Mouse (Mus musculus) embryonic facial prominence, embryonic 11.5 days (tissue): ENCODE data around the gene Tead2. TPM values are rescaled to one million over a fixed set of nuclear protein-coding genes. Genes with fewer than 3 reads are reported as not detected.
A peak's percentile ranks its signal among the peaks of the same experiment; 100 is the strongest.
"Not testable (repeated sequence)": the region's sequence is repeated elsewhere in the genome, so short reads cannot be mapped to it uniquely, and the experiment has no call there.

Experiments used
- ATAC-seq: fragments of 200-750 bp; cut with Nextera tagmentation; replicated peaks from 2 replicates; pipeline ENCODE4 v1.8.0; 2017; ENCODE audit warnings: low read depth; ENCODE audit not compliant: insufficient number of reproducible peaks, low FRiP score, low TSS enrichment
- DNase-seq: peaks from one replicate; pipeline ENCODE4 v3.0.0-alpha.2; 2015; ENCODE audit warnings: low spot score
- H3K27ac ChIP-seq: fragments of 300-500 bp; sonication (generic); replicated peaks from 2 replicates; pipeline ENCODE4 v1.5.1; 2014; ENCODE audit warnings: mild to moderate bottlenecking, low read depth, low read length, control low read depth
- H3K27me3 ChIP-seq: fragments of 300-500 bp; sonication (generic); 2 replicates; pipeline ENCODE4 v1.6.1; 2014; ENCODE audit warnings: mild to moderate bottlenecking, low read length, moderate library complexity, mixed read lengths; ENCODE audit not compliant: control insufficient read depth, insufficient read depth
- H3K36me3 ChIP-seq: fragments of 300-500 bp; sonication (generic); replicated peaks from 2 replicates; pipeline ENCODE4 v1.6.1; 2014; ENCODE audit warnings: low read depth, mild to moderate bottlenecking, low read length, moderate library complexity, mixed read lengths; ENCODE audit not compliant: control insufficient read depth, insufficient read depth
- H3K4me1 ChIP-seq: fragments of 300-500 bp; sonication (generic); 2 replicates; pipeline ENCODE4 v1.6.1; 2014; ENCODE audit warnings: low read length, mixed read lengths; ENCODE audit not compliant: control insufficient read depth, insufficient read depth
- H3K4me2 ChIP-seq: fragments of 300-500 bp; sonication (generic); 2 replicates; pipeline ENCODE4 v1.6.1; 2014; ENCODE audit warnings: low read depth, mild to moderate bottlenecking, control low read depth, low read length, moderate library complexity
- H3K4me3 ChIP-seq: fragments of 300-500 bp; sonication (generic); 2 replicates; pipeline ENCODE4 v1.5.1; 2014; ENCODE audit warnings: low read depth, low read length, control low read depth
- H3K9ac ChIP-seq: fragments of 300-500 bp; sonication (generic); replicated peaks from 2 replicates; pipeline ENCODE4 v1.6.1; 2014; ENCODE audit warnings: mild to moderate bottlenecking, control low read depth, low read length
- H3K9me3 ChIP-seq: fragments of 300-500 bp; sonication (generic); replicated peaks from 2 replicates; pipeline ENCODE4 v1.6.1; 2016; ENCODE audit warnings: mild to moderate bottlenecking, low read length, inconsistent platforms, mixed read lengths; ENCODE audit not compliant: control insufficient read depth
- WGBS: fragments of 180-500 bp; shearing (Covaris S2); extraction: QIAGEN DNeasy Blood & Tissue Kit; methylation state at CpG from one replicate; pipeline ENCODE4 v1.1.7; 2014; 5-methylcytosine and 5-hydroxymethylcytosine counted together
- polyA plus RNA-seq: library from polyadenylated mRNA; unstranded; fragments of >200 nt; fragmentation: Nextera tagmentation; extraction: Ambion mirVana; gene quantifications from 2 replicates; pipeline ENCODE4 v1.2.1, GENCODE M21; 2014

Tead2 gene
- 276 and 285 TPM in 2 replicates for polyA plus RNA-seq

GRCm38 (mm10) chr7:45215673-45216441 lies at the start of gene Tead2:
Gene Tead2 (plus strand): TSS chr7:45215753.
- no peaks in the 10 kb centered on the region; the same call in 1 of the 2 replicates for H3K4me1 ChIP-seq
- WGBS: 1% methylated on average over 51 of the region's 55 CpGs

GRCm38 (mm10) chr7:45166950-45167401 lies 48.6 kb upstream of the Tead2 start:
- H3K9ac ChIP-seq: no peak overlapping the region
- no peak for ATAC-seq
- peaks cover 72% of the 10 kb centered on the region for H3K27me3 ChIP-seq
- H3K4me1 ChIP-seq: peaks cover 4% of the 10 kb centered on the region; the same call in 1 of the 2 replicates
- H3K4me3 ChIP-seq: no peak overlapping the region
- no peaks in the 10 kb centered on the region for H3K36me3 ChIP-seq
- H3K4me2 ChIP-seq: no peak overlapping the region
- DNase-seq: no peak
- H3K27ac ChIP-seq: no peak overlapping the region
- 39% methylated on average over 9 of the region's 10 CpGs for WGBS
- peaks cover 15% of the 10 kb centered on the region for H3K9me3 ChIP-seq

More at GRCm38 (mm10) chr7:45215673-45216441, at the start of gene Tead2:
- peak within 1 kb of the TSS; percentile 63 for H3K4me2 ChIP-seq
- peaks cover 9% of the 10 kb centered on the region for H3K27me3 ChIP-seq
- peak within 1 kb of the TSS; percentile 89 for H3K4me3 ChIP-seq
- H3K9me3 ChIP-seq: no peaks in the 10 kb centered on the region
- peak within 1 kb of the TSS; percentile 100 for H3K9ac ChIP-seq
- ATAC-seq (peak; percentile 57), DNase-seq (peak; percentile 85)
- peak within 1 kb of the TSS; percentile 95 for H3K27ac ChIP-seq
- peaks cover 14% of the 10 kb centered on the region for H3K36me3 ChIP-seq

GRCm38 (mm10) chr7:45167761-45168445 lies 47.6 kb upstream of the Tead2 start:
- 2% methylated on average over 19 of the region's 19 CpGs for WGBS
- Histone ChIP-seq H3K9me3 (peaks cover 15% of the 10 kb centered on the region), H3K4me1 (no peaks in the 10 kb centered on the region; the same call in 1 of the 2 replicates), H3K4me3 (no peak overlapping the region), H3K36me3 (no peaks in the 10 kb centered on the region), H3K4me2 (no peak overlapping the region), H3K27ac (no peak overlapping the region), H3K9ac (no peak overlapping the region), H3K27me3 (peaks cover 71% of the 10 kb centered on the region)
- ATAC-seq: no peak
- DNase-seq: no peak

- Histone ChIP-seq H3K9me3 (peaks cover 15% of the 10 kb centered on the region), H3K4me1 (no peaks in the 10 kb centered on the region; the same call in 1 of the 2 replicates), H3K27me3 (peaks cover 65% of the 10 kb centered on the region), H3K9ac (no peak overlapping the region), H3K36me3 (no peaks in the 10 kb centered on the region), H3K27ac (no peak overlapping the region), H3K4me2 (no peak overlapping the region), H3K4me3 (no peak overlapping the region)
- WGBS: 4% methylated on average over 24 of the region's 24 CpGs
- no peak for ATAC-seq
- DNase-seq: no peak
Measured at GRCm38 (mm10) chr7:45168656-45169055, 46.9 kb upstream of the Tead2 start.

GRCm38 (mm10) chr7:45169495-45169894 lies 46.1 kb upstream of the Tead2 start:
- Histone ChIP-seq H3K4me1 (no peaks in the 10 kb centered on the region), H3K4me2 (no peak overlapping the region), H3K4me3 (no peak overlapping the region), H3K36me3 (no peaks in the 10 kb centered on the region), H3K27ac (no peak overlapping the region), H3K27me3 (peaks cover 61% of the 10 kb centered on the region), H3K9ac (no peak overlapping the region), H3K9me3 (peaks cover 15% of the 10 kb centered on the region)
- DNase-seq (no peak), ATAC-seq (no peak)
- 91% methylated on average over 3 of the region's 3 CpGs for whole genome bisulfite sequencing

- DNase-seq (no peak), ATAC-seq (no peak)
- no peaks in the 10 kb centered on the region for H3K36me3 ChIP-seq
- H3K9me3 ChIP-seq: peaks cover 15% of the 10 kb centered on the region
- H3K4me2 ChIP-seq: no peak overlapping the region
- no peak overlapping the region for H3K9ac ChIP-seq
- H3K27ac ChIP-seq: no peak overlapping the region
- H3K4me3 ChIP-seq: no peak overlapping the region
- peaks cover 63% of the 10 kb centered on the region for H3K27me3 ChIP-seq
- 60% methylated on average over 7 of the region's 7 CpGs for WGBS
- no peaks in the 10 kb centered on the region; the same call in 1 of the 2 replicates for H3K4me1 ChIP-seq
Measured at GRCm38 (mm10) chr7:45172974-45173373, 42.6 kb upstream of the Tead2 start.

GRCm38 (mm10) chr7:45173772-45174171 lies 41.8 kb upstream of the Tead2 start:
- H3K4me1 ChIP-seq, DNase-seq, H3K9ac ChIP-seq, H3K4me3 ChIP-seq, H3K4me2 ChIP-seq, ATAC-seq, H3K27ac ChIP-seq, H3K36me3 ChIP-seq: not testable (repeated sequence)
- 53% methylated on average over 1 of the region's 1 CpGs for WGBS
- Histone ChIP-seq H3K27me3 (peaks cover 63% of the 10 kb centered on the region), H3K9me3 (peaks cover 15% of the 10 kb centered on the region)
